Mouse (Mus musculus) heart, postnatal 25 days (tissue): ENCODE measurements around the gene Gm5622. TPM values are rescaled to one million over a fixed set of nuclear protein-coding genes. Genes with fewer than 3 reads are reported as not detected.
"Not testable (repeated sequence)": the region's sequence is repeated elsewhere in the genome, so short reads cannot be mapped to it uniquely, and the experiment has no call there.

Experiments
- DNase-seq: peaks from one replicate; pipeline ENCODE4 v3.0.0; 2022; ENCODE audit warnings: low spot score
- intact Hi-C: fragments of 180-260 bp; cut with DNase I; formaldehyde crosslinking; loops from one replicate; pipeline ENCODE4 v1.15.1; 2025
- total RNA-seq, 2 experiments: library from RNA; stranded (reverse); gene quantifications; 2 replicates each; pipeline ENCODE4 v1.2.3; 2021

The Gm5622 gene
- not detected for total RNA-seq

- intact Hi-C loops, result no loop called here
- DNase-seq, result no peak
Observed at GRCm38 (mm10) chr14:51552490-51552889, at the start of gene Gm5622. Gene Gm5622 (plus strand): TSS chr14:51552790.

GRCm38 (mm10) chr14:51507416-51507815 is 45.2 kb upstream of the Gm5622 start:
- no peak for DNase-seq
- intact Hi-C loops, result no loop called here

- DNase-seq, intact Hi-C loops: not testable (repeated sequence)
Observed at GRCm38 (mm10) chr14:51573963-51574362, 21.4 kb downstream of the Gm5622 start, which contains the start of gene Gm17175. Gene Gm17175 (minus strand): TSS chr14:51574063.

GRCm38 (mm10) chr14:51592039-51592438 is 39.4 kb downstream of the Gm5622 start, which contains the start of gene Gm17174:
Gene Gm17174 (minus strand): TSS chr14:51592139.
- DNase-seq, intact Hi-C loops: not testable (repeated sequence)

GRCm38 (mm10) chr14:51611210-51611609 is 58.6 kb downstream of the Gm5622 start, which contains the start of gene Gm17078:
Gene Gm17078 (minus strand): TSS chr14:51611310.
- intact Hi-C loops, result no loop called here
- no peak for DNase-seq

- intact Hi-C loops, result not testable (repeated sequence)
Observed at GRCm38 (mm10) chr14:51632426-51632825, 79.8 kb downstream of the Gm5622 start.

GRCm38 (mm10) chr14:51635566-51635965 is 83.0 kb downstream of the Gm5622 start, which contains the start of gene Gm4181:
Gene Gm4181 (minus strand): TSS chr14:51635666.
- intact Hi-C loops, DNase-seq: not testable (repeated sequence)

More at GRCm38 (mm10) chr14:51632426-51632825, 79.8 kb downstream of the Gm5622 start:
- peak; percentile 25 for DNase-seq

- intact Hi-C loops, result no loop called here
- no peak for DNase-seq
Observed at GRCm38 (mm10) chr14:51677269-51677668, 124.7 kb downstream of the Gm5622 start.

- intact Hi-C loops, DNase-seq: not testable (repeated sequence)
Observed at GRCm38 (mm10) chr14:51695368-51695767, 142.8 kb downstream of the Gm5622 start, which contains the start of gene Gm17079. Gene Gm17079 (minus strand): TSS chr14:51695468.

Other genes starting within 250 kb of the Gm5622 start
- gene Gm7247, start 191.0 kb upstream of the Gm5622 start, total RNA-seq, result not detected
- not detected for gene Vmn2r88, start 142.0 kb upstream of the Gm5622 start, total RNA-seq
- not detected for gene Vmn2r89, start 100.9 kb upstream of the Gm5622 start, total RNA-seq
- not detected for gene Gm17175, start 21.3 kb downstream of the Gm5622 start, total RNA-seq
- gene Gm17174, start 39.3 kb downstream of the Gm5622 start, total RNA-seq, result not detected
- not detected for gene Gm17078, start 58.5 kb downstream of the Gm5622 start, total RNA-seq
- not detected for gene Gm4181, start 82.9 kb downstream of the Gm5622 start, total RNA-seq
- gene Gm17079, start 142.7 kb downstream of the Gm5622 start, total RNA-seq, result not detected
- gene Gm5800, start 164.4 kb downstream of the Gm5622 start, total RNA-seq, result not detected
- gene Ang4, start 220.8 kb downstream of the Gm5622 start, total RNA-seq, result not detected
- not detected for gene AY358078, start 247.3 kb downstream of the Gm5622 start, total RNA-seq